Mouse (Mus musculus): Measurements from ENCODE around the gene Ctxn1. TPM values are rescaled to one million over a fixed set of nuclear protein-coding genes. Genes with fewer than 3 reads are reported as not detected.

Gene Ctxn1
- total RNA-seq, 2 experiments from 2014 or later: 4.2 TPM; not detected in 1

GRCm38 (mm10) chr8:4252116-4252760, 6.8 kb downstream of the Ctxn1 start:
- no peak for ATAC-seq (replicated peaks; ENCODE audit: poor library complexity)

GRCm38 (mm10) chr8:4250306-4250970, 8.6 kb downstream of the Ctxn1 start:
- peak; percentile 69 for ATAC-seq (replicated peaks; ENCODE audit: poor library complexity)

GRCm38 (mm10) chr8:4249213-4249612, 9.9 kb downstream of the Ctxn1 start:
- ATAC-seq (replicated peaks; ENCODE audit: poor library complexity): no peak

DNA sequence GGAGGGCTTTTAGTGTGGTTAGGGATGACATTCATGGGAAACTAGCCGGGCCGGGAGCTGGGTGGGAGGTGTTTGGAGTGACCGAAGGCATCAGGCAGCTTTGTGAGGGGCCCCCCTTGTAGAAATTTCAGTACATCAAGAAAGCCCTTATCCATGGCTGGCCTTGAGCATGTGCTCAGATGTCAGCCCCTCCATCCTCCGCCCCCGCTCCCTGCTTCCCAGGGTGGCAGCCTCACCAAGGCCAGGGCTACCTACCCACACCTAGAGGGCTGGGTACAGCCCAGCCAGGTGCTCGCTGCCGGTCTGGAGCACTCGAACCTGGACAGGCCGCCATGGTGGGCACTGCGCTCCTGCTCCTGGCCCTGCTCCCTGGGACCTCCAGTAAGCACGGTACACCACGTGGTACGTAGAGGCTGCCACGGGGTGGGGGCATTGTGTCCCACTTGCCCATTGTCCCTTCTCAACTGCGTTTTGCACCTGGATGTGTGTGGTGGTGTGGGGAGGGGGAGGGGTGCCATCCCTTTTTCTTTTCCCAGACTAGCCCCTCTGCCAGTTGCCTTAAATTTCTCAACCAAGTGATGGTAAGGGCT, 11.0 kb downstream of the Ctxn1 start, which contains the start of gene Tgfbr3l:
Tgfbr3l (plus strand) TSS at position 264 of the 590 bp plus-strand sequence.
- ATAC-seq (replicated peaks; ENCODE audit: poor library complexity): no peak

DNA sequence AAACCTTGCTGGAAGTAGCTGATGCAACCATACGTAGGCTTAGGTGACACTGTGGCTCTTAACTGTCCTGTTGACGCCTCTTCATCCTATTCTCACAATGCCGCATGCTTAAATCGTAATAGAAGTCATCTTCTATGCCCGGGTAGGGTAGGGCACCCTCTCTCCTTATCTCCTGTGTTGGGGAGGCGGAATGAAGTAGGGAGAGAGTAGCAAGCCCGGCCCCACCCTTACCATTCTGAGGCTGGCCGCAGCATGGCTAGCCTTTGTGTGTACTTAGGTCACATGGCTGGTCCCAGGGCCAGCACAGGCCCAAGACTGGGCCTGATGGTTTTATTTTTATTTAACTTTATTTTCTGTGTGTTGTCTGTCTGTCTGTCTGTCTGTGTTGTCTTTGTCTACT, 11.8 kb downstream of the Ctxn1 start:
- ATAC-seq (replicated peaks; ENCODE audit: poor library complexity): no peak

DNA sequence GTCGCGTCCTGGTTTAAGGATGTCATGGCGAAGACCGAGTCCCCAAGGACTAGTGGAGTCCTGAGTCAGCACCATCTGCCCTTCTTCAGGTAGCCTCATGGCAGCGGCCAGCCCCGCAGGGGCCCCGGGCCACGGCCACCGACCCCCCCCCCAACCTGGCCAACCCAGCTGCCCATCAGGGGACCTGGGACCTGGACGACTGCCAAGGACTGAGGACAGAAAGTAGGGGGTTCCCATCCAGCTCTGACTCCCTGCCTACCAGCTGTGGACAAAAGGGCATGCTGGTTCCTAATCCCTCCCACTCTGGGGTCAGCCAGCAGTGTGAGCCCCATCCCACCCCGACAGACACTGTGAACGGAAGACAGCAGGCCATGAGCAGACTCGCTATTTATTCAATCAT, 13.3 kb downstream of the Ctxn1 start:
- no peak for ATAC-seq (replicated peaks; ENCODE audit: poor library complexity)

DNA sequence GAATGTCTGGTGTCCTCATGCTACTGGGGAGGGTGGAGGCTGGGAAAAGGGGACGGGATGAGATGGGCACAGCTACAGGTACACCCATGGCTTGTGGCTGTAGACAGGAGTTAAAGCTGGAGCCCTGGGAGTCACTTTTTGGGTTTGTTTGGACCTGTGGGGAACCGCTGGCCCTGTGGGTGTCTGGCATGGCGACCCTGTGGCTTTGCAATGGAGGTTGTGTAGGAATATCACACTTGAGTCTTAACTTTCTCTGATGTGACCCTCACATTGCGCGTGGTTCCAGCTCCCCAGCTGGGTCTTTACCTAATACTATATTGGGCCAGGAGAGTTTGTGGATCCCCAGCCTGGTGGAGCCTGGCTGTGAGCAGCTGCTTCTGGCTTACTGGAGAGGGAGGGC, 14.0 kb downstream of the Ctxn1 start:
- no peak for ATAC-seq (replicated peaks; ENCODE audit: poor library complexity)

DNA sequence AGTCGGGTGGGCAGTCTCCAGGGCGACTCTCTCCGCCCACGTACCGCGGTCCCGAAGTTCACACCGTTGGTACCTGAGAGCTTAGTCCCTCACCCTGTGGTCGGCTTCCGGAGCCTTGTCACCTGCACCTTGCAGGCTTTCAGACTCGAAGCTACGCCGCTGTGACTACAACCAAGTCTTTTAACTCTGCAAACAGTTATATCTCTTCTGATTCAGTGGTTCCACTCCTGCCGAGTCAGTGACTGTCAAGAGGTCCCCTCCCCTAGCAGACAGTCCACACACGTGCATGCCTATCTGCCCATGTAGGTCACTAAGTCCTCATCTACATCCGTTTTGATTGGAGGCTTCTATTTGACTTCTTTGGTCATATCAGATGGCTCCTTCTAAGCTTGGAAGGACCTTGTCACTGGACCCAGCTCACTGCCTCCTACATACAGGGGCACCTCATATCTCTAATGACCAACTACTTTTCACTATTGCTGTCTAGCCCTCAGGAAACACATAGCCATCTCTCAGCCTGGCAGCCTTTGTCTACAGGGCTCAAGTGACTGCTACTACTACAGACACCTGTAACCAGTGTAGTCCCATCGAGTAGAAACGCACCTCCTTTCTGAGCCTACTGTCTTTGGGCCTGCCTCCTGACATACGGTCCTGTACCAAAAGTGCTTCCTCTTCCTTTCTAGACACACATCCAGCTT, 19.7 kb downstream of the Ctxn1 start:
- ATAC-seq (replicated peaks; ENCODE audit: poor library complexity): peak; percentile 30

- ATAC-seq (replicated peaks; ENCODE audit: poor library complexity): peak; percentile 82
Measured at GRCm38 (mm10) chr8:4238434-4239192, 20.5 kb downstream of the Ctxn1 start, which contains the start of the genes Map2k7 and Gm49320. Map2k7 (plus strand) TSS chr8:4238740. Gm49320 (plus strand) TSS chr8:4238865.

DNA sequence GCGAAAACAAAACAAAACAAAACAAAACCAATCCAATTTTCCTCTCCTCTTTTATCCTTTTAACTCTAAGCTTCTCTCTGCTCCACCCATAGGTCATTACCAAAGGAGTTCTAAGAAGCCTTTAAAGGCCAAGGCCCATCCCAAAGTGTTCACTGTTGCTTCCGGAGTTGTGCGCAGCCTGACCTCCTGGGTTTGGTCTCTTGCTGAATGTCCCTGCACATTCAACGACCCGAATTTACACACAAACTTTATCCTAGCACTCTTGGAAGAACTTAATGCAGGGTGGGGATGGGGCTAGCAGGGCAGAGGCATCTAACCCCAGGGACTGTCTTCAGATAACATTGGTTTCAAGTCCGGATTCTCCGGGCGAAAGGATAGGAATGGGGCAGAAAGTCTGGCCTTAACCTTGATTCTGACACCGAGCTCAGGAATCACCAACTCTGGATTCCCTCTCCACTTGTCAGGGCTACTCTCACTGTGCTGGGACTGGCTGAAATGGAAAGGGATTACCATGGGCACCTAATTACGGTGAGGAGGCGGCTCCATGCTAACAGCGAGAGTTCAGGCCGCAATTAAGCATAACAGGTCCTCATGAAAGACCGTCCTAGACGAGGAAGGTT, 21.1 kb downstream of the Ctxn1 start:
- peak; percentile 4; the same call in 1 of the 2 replicates for ATAC-seq (replicated peaks; ENCODE audit: poor library complexity)

DNA sequence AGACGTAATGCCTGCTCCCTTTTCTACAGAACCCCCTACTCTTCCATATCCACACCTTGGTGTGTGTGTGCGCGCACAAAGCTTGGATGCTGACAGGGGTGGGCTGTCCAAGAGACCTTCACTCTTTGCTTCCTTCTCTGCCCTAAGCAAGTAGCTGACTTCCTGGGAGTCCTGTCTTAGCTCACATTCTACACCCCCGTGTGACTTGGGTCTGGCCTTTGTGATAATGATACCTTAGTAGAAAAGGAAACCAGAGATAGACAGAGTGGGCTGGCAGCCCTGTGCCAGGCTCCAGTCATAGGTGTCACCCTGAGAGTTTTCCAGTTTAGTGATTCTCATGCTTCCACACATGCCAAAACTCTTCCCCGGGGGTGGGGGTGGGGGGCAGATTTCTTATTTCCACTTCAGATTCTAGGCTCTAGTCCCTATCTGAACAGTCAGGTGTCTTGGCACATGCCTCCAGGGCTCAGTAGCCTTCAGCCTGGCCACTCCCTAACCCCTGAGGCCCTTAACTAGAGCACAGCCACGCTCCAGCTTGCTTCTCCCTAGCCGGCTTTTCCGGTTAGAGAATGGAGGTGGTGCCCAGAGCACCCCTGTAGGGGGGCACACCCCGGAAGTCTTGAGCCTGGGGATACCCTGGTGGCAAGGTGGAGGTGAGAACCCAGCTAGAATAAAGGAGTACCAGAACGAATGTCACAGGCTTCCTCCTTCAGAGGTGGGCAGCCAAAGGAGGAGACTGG, 28.3 kb downstream of the Ctxn1 start:
- ATAC-seq (replicated peaks; ENCODE audit: poor library complexity): peak; percentile 47

DNA sequence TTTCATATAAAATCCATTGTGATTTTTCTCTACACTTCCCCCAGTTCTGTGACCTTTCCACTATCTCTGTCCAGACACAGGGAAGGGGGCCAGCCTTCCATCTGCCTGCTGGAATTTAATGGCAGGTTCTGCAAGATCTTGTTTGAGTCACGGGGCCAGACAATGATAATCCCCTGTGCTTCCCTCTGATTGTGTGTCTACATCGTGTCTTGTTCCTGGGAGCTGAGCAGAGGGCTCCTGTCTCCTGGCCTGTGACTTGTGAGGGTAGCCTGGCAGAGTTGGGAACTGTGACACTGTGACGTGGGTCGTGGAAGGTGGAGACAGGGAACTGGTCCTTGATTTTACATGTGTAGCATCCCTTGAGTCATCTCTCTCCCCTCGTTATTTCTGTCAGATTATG, 29.3 kb downstream of the Ctxn1 start:
- no peak for ATAC-seq (replicated peaks; ENCODE audit: poor library complexity)

- no peak for ATAC-seq (replicated peaks; ENCODE audit: poor library complexity)
Measured at GRCm38 (mm10) chr8:4227919-4228318, 31.2 kb downstream of the Ctxn1 start.

DNA sequence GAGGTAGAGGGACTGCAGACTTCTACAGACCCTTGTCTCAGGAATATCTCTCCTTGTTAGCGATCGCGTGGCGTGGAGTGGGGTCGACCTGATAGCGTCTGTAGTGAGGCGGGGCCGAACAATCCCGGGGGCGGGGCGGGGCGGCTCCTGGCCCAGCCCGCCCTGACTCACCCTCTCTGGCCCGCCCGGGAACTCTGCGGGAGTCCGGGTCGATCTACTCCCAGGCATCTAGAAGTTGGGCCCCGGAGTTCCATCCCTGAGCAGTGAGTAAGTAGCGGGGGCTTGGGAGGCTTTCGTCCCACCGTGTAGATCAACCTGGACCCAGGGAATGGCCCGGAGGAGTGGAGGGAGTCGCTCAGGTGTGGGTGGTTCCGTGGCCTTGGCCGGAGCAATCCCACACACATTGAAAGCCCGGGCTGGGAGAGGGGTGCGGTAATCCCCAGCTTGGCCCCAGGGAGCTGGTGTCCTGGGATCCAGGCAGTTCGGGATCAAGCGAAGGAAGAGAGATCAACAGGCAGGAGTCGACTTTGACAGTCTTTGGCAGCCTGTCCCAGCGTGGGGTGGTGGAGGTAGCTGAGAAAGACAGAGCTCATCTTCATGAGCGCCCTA, 32.2 kb downstream of the Ctxn1 start, which contains the start of gene Lrrc8e:
Lrrc8e (plus strand) TSS at position 89 of the 609 bp plus-strand sequence.
- ATAC-seq (replicated peaks; ENCODE audit: poor library complexity): peak; percentile 62

- ATAC-seq (replicated peaks; ENCODE audit: poor library complexity): peak; percentile 10; the same call in 1 of the 2 replicates
Measured at GRCm38 (mm10) chr8:4226323-4226722, 32.8 kb downstream of the Ctxn1 start.

DNA sequence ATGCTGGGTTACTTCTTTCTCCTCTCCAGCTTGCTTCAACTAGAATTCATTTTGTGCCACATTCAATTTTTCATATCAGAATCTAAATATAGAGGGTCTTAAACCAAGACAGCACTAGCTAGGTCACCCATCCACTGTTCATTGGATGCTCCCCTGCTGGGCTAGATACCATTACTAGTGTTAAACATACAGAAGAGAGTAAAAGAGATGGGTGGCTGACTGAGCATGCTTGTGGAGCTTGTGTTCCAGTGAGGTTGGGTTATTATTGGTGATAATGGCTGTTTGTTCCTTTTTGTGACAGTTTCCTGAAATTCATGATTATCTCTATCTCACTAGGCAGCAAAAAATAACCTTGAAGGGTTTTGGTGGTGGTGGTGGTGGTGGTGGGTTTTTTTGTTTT, 37.0 kb downstream of the Ctxn1 start:
- ATAC-seq (replicated peaks; ENCODE audit: poor library complexity): no peak

DNA sequence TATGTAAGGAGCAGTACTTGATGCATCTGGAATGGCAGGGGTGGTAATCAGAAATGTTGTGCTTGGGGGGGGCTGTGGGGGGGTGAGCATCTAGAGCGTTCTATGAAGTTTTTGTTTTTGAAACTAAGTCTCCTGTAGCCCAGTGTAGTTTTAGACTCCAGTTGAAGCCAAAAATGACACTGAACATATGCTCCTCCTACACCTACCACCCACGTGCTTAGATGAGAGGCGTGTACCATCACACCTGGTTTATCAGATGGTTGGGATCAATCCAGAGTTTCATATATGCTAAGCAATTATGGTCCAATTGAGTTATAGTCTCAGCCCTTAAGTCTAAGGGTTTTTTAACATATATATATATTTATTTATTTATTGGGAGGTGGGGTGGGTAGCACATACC, 39.5 kb downstream of the Ctxn1 start:
- ATAC-seq (replicated peaks; ENCODE audit: poor library complexity): no peak

DNA sequence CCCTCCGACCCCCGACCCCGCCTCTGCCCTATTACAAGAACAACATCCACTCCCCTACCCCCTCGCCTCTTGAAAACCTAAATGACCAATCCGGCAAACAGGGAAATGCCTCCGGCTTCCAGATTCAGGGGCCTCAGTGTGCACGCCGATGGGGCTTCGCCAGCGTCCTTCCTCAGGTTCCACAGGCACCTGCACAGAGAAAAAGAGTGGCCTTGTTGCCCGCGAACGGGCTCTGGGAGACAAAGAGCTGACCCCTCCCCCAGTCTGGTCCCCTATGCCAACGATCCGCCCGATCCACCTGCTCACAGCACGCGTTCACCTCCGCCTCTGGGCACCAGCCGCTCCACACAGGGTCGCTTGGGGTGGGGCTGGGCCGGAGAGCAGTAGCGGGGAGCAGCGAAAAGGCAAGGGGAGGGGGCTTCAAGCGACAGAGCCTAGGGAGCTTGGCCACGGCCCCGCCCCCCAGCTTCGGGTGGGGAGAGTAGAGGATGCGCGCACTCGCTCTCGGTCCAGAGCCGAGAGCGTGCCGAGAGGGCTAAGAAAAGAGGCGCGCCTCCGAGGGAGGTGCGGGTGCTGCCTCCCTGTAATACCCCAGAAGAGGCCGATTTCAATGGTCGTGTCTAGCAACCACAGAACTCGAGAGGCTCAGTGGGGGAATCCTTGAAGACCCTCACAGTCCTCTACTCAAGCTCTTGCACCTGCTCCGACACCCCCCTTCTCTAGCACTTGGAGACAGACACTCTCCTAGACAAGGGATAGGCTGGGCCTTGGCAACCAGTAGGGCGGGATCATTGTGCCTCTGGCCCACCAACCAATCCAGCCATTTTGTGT, 42.1 kb downstream of the Ctxn1 start, which contains the start of gene Prr36:
Prr36 (minus strand) TSS at position 669 of the 831 bp plus-strand sequence.
- no peak for ATAC-seq (replicated peaks; ENCODE audit: poor library complexity)
